Mouse (Mus musculus) forebrain, embryonic 14.5 days (tissue): ENCODE results near the gene Gm44973. TPM values are rescaled to one million over a fixed set of nuclear protein-coding genes. Genes with fewer than 3 reads are reported as not detected.
"Not testable (repeated sequence)": the region's sequence is repeated elsewhere in the genome, so short reads cannot be mapped to it uniquely, and the experiment has no call there.

ENCODE experiments used
- ATAC-seq: fragments of 200-750 bp; cut with Nextera tagmentation; 2 replicates; pipeline ENCODE4 v1.8.0; 2017; ENCODE audit warnings: mild to moderate bottlenecking, moderate library complexity
- DNase-seq: peaks from one replicate; pipeline ENCODE4 v3.0.0-alpha.2; 2015; ENCODE audit warnings: low spot score
- H3K27ac ChIP-seq: fragments of 300-500 bp; sonication (generic); 2 replicates; pipeline ENCODE4 v1.5.1; 2014; ENCODE audit warnings: low read depth, mild to moderate bottlenecking, control low read depth, low read length, moderate library complexity
- H3K27me3 ChIP-seq: fragments of 300-500 bp; sonication (generic); replicated peaks from 2 replicates; pipeline ENCODE4 v1.6.1; 2014; ENCODE audit warnings: low read length, control low read depth, mixed read lengths; ENCODE audit not compliant: control insufficient read depth, insufficient read depth
- H3K36me3 ChIP-seq: fragments of 300-500 bp; sonication (generic); 2 replicates; pipeline ENCODE4 v1.6.1; 2014; ENCODE audit warnings: low read length, control low read depth; ENCODE audit not compliant: control insufficient read depth, insufficient read depth
- H3K4me1 ChIP-seq: fragments of 300-500 bp; sonication (generic); 2 replicates; pipeline ENCODE4 v1.6.1; 2014; ENCODE audit warnings: antibody characterized with exemption, low read length, control low read depth; ENCODE audit not compliant: control insufficient read depth, insufficient read depth
- H3K4me2 ChIP-seq: fragments of 300-500 bp; sonication (generic); 2 replicates; pipeline ENCODE4 v1.6.1; 2014; ENCODE audit warnings: mild to moderate bottlenecking, control low read depth, low read length
- H3K4me3 ChIP-seq: fragments of 300-500 bp; sonication (generic); 2 replicates; pipeline ENCODE4 v1.5.1; 2014; ENCODE audit warnings: low read depth, low read length, control low read depth
- H3K9ac ChIP-seq: fragments of 300-500 bp; sonication (generic); 2 replicates; pipeline ENCODE4 v1.6.1; 2014; ENCODE audit warnings: mild to moderate bottlenecking, low read length, control low read depth, moderate library complexity
- H3K9me3 ChIP-seq: fragments of 300-500 bp; sonication (generic); replicated peaks from 2 replicates; pipeline ENCODE4 v1.6.1; 2016; ENCODE audit warnings: low read length, control low read depth, mixed read lengths; ENCODE audit not compliant: control insufficient read depth
- WGBS: fragments of 180-500 bp; shearing (Covaris S2); extraction: QIAGEN DNeasy Blood & Tissue Kit; methylation state at CpG from one replicate; pipeline ENCODE4 v1.1.7; 2014; 5-methylcytosine and 5-hydroxymethylcytosine counted together
- polyA plus RNA-seq: library from polyadenylated mRNA; unstranded; fragments of >200 nt; fragmentation: Nextera tagmentation; extraction: Ambion mirVana; gene quantifications from 2 replicates; pipeline ENCODE4 v1.2.1, GENCODE M21; 2014

Gene Gm44973
- polyA plus RNA-seq, 1 experiment from 2014 or later = 1.9 TPM

DNA sequence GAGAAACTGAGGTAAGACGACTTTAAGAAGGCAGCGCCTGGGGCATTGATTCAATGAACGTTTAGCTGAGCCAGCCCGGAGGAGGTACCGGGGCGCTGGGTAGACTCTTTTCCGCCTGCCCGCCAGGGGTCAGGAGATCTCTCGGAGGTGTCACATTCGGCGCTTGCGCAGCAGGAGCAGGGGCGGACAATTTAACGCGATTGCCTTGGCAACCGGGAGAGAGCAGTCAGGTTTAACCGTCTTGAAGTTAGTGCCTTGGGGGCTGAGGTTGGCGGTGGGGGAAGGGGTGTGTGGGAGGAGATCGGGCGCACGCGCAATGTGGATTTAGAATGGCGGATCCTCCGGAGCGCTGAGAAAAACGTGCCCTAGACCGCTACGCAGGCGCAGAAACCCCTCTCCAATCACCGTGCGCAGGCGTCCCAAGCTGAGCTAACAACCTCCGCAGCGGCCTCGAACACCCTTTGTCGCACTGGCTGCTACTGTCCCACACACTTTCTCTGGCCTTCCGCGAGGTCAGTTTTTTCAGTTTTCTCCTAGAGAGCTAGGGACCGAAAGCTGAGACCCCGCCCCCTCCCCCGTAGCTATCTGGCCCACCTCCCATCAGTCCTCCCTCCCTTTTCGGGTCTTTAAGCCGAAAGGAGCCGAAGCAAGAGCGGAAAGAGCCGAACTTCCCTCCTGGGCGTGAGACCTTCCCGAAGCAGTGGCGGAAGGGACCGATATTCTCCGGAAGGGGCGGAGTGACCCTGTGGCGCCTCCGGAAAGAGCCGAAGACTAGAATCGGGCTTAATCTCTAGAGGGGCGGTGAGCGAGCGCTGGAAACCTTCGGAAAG lies 45.9 kb downstream of the Gm44973 start:
- Histone ChIP-seq H3K4me2 (peak overlapping the region; percentile 73), H3K27ac (peak overlapping the region; percentile 98), H3K4me1 (peaks cover 24% of the 10 kb centered on the region), H3K9me3 (no peaks in the 10 kb centered on the region), H3K36me3 (peaks cover 6% of the 10 kb centered on the region; the same call in 1 of the 2 replicates), H3K4me3 (peak overlapping the region; percentile 77), H3K27me3 (peaks cover 19% of the 10 kb centered on the region), H3K9ac (peak overlapping the region; percentile 93)
- peak; percentile 91 for ATAC-seq
- under 1% methylated on average over 60 of the region's 60 CpGs for WGBS
- DNase-seq = peak; percentile 100

- Histone ChIP-seq H3K4me3 (peak within 1 kb of the TSS; percentile 77), H3K27me3 (peaks cover 13% of the 10 kb centered on the region; the same call in 1 of the 2 replicates), H3K4me1 (peaks cover 23% of the 10 kb centered on the region), H3K9me3 (no peaks in the 10 kb centered on the region), H3K9ac (peak within 1 kb of the TSS; percentile 93), H3K4me2 (peak within 1 kb of the TSS; percentile 73), H3K27ac (peak within 1 kb of the TSS; percentile 98), H3K36me3 (peaks cover 13% of the 10 kb centered on the region)
- WGBS = under 1% methylated on average over 58 of the region's 65 CpGs
- peak; percentile 81 for ATAC-seq
- DNase-seq = peak; percentile 95
Observed at GRCm38 (mm10) chr7:5061774-5062359, 46.6 kb downstream of the Gm44973 start, which contains the start of gene U2af2. Gene U2af2 (plus strand): TSS chr7:5062143.

DNA sequence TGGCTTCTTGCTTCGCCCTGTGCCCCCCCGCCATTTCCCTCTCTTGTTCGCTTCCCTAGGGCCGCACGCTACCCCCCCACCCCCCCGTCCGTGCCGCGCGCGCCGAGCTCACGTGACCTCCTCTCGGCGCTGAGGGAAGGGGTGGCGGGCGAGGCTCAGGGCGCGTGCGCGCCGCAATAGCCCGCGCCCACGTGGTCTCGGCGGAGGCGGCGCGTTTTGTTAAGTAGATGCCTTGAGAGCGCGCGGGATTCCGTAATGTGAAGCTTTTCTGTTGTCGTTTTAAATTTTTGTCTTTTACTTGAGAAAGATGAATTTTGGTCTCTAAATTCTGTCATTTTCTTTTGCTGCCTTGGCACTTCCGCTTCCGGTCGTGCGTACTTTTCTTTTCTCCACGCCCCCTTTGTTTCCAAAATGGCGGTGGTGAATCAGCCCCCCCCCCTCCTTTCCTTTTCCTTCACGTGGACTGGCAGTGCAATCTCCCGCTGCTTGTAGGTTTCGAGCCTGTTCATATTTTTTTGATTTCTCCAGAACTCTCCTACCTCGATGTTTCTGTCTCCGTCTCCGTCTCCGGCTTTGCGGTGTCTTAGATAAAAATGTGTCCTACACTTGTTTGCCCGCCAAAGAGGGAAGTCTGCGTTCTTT lies 47.2 kb downstream of the Gm44973 start:
- peak; percentile 94 for DNase-seq
- ATAC-seq = peak; percentile 45

GRCm38 (mm10) chr7:5064886-5065285 lies 49.6 kb downstream of the Gm44973 start:
- Histone ChIP-seq H3K9ac (no peak overlapping the region), H3K4me3 (no peak overlapping the region)

More for the DNA sequence above, 47.2 kb downstream of the Gm44973 start:
- H3K9ac ChIP-seq = peak overlapping the region; percentile 93
- H3K4me3 ChIP-seq = peak overlapping the region; percentile 77
- H3K9me3 ChIP-seq = no peaks in the 10 kb centered on the region
- under 1% methylated on average over 45 of the region's 51 CpGs for WGBS
- peaks cover 19% of the 10 kb centered on the region for H3K36me3 ChIP-seq
- H3K27ac ChIP-seq = peak overlapping the region; percentile 98
- H3K27me3 ChIP-seq = peaks cover 7% of the 10 kb centered on the region; the same call in 1 of the 2 replicates
- H3K4me1 ChIP-seq = peaks cover 19% of the 10 kb centered on the region
- H3K4me2 ChIP-seq = peak overlapping the region; percentile 73

DNA sequence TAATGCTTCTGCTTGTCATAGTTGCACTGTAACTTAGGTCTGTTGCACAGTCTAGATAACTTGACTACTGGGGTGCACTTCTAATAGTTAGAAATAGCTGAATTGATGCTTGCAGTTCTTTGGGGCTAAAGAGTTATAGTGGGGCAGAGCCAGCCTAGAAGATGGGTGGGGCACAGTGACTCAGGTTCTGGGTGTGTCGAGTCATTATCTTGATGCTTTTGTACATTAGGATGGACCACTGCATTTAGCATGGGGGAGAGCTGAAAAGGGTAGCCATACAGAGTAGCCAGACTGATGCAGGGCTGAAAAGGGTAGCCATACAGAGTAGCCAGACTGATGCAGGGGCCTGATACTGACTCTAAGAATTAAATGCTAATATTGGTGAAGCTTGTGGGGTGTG lies 58.3 kb downstream of the Gm44973 start:
- H3K4me3 ChIP-seq = no peak overlapping the region
- peaks cover 98% of the 10 kb centered on the region for H3K36me3 ChIP-seq
- H3K9ac ChIP-seq = no peak overlapping the region
- no peaks in the 10 kb centered on the region for H3K9me3 ChIP-seq
- no peak overlapping the region for H3K4me2 ChIP-seq
- ATAC-seq = no peak
- DNase-seq = no peak
- no peak overlapping the region for H3K27ac ChIP-seq
- H3K4me1 ChIP-seq = no peaks in the 10 kb centered on the region
- WGBS = 91% methylated on average over 1 of the region's 1 CpGs
- no peaks in the 10 kb centered on the region for H3K27me3 ChIP-seq

More at GRCm38 (mm10) chr7:5064886-5065285, 49.6 kb downstream of the Gm44973 start:
- DNase-seq (no peak), ATAC-seq (no peak)
- Histone ChIP-seq H3K4me2 (no peak overlapping the region), H3K36me3 (peaks cover 43% of the 10 kb centered on the region), H3K27ac (no peak overlapping the region), H3K27me3 (no peaks in the 10 kb centered on the region), H3K4me1 (peaks cover 15% of the 10 kb centered on the region), H3K9me3 (no peaks in the 10 kb centered on the region)
- whole genome bisulfite sequencing = 95% methylated on average over 6 of the region's 6 CpGs

GRCm38 (mm10) chr7:5074984-5075383 lies 59.7 kb downstream of the Gm44973 start:
- H3K9ac ChIP-seq = no peak overlapping the region
- no peak overlapping the region for H3K4me2 ChIP-seq
- no peak for DNase-seq
- no peaks in the 10 kb centered on the region for H3K27me3 ChIP-seq
- H3K9me3 ChIP-seq = no peaks in the 10 kb centered on the region
- H3K36me3 ChIP-seq = peaks cover 90% of the 10 kb centered on the region
- WGBS = 94% methylated on average over 5 of the region's 5 CpGs
- ATAC-seq = no peak
- H3K27ac ChIP-seq = no peak overlapping the region
- H3K4me1 ChIP-seq = no peaks in the 10 kb centered on the region
- no peak overlapping the region for H3K4me3 ChIP-seq

GRCm38 (mm10) chr7:5076931-5077330 lies 61.6 kb downstream of the Gm44973 start:
- no peak overlapping the region for H3K4me2 ChIP-seq
- no peak overlapping the region for H3K27ac ChIP-seq
- H3K4me3 ChIP-seq = no peak overlapping the region
- H3K9ac ChIP-seq = no peak overlapping the region
- no peaks in the 10 kb centered on the region for H3K27me3 ChIP-seq
- no peaks in the 10 kb centered on the region for H3K9me3 ChIP-seq
- WGBS = 88% methylated on average over 2 of the region's 2 CpGs
- peaks cover 72% of the 10 kb centered on the region for H3K36me3 ChIP-seq
- ATAC-seq = no peak
- H3K4me1 ChIP-seq = peaks cover 12% of the 10 kb centered on the region
- no peak for DNase-seq

DNA sequence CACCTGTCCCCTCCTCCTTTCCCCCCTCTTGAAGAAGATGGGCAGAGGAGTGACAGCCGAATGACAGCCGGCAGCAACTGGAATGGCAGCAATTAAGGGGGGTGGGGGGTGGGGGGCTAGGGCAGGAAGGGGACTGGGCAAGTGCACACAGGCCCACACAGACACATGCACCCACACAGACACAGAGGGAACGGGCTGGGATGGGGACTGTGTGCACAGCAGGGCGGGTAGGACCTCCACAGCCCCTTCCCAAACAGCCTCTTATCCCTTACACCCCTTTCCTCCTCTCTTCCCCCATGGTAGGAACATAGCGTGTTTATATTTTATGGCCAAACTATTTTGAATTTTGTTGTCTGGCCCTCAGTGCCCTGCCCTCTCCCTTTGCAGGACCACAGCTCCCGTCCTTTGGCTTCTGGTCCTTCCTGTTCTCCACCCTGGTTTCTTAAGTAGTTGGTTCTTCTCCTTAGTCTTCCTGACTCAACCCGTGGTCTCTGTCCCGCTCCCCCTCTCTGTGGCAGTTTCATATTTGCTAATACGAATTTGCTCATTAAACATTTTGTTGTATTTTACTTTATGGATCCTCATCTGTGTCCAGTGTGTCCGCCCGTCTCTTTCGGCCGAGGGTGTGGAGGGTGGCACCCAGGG lies 64.2 kb downstream of the Gm44973 start:
- Histone ChIP-seq H3K27ac (peak overlapping the region; percentile 36; the same call in 1 of the 2 replicates), H3K4me1 (peaks cover 15% of the 10 kb centered on the region), H3K4me2 (peak overlapping the region; percentile 84), H3K4me3 (peak overlapping the region; percentile 99), H3K36me3 (peaks cover 62% of the 10 kb centered on the region)
- DNase-seq, H3K9ac ChIP-seq, H3K27me3 ChIP-seq, H3K9me3 ChIP-seq: not testable (repeated sequence)
- ATAC-seq = peak; percentile 32
- WGBS = 45% methylated on average over 9 of the region's 13 CpGs
